Mouse (Mus musculus): ENCODE data around the gene Coq8a. TPM values are rescaled to one million over a fixed set of nuclear protein-coding genes. Genes with fewer than 3 reads are reported as not detected.
A peak's percentile ranks its signal among the peaks of the same experiment; 100 is the strongest.

The Coq8a gene
- polyA plus RNA-seq, 1 experiment from 2014 or later: 13.3 TPM

GRCm38 (mm10) chr1:180210781-180211271 lies 11.4 kb upstream of the Coq8a start:
- H3K36me3 ChIP-seq (ENCODE audit: control insufficient read depth, insufficient read depth, low read length): no peaks in the 10 kb centered on the region
- H3K4me3 ChIP-seq (ENCODE audit: low read depth, low read length): no peak overlapping the region
- no peak for ATAC-seq (ENCODE audit: insufficient number of reproducible peaks, insufficient read depth, low FRiP score, low read depth)
- H3K27ac ChIP-seq (ENCODE audit: low read length): no peak overlapping the region
- no peaks in the 10 kb centered on the region for H3K9me3 ChIP-seq (ENCODE audit: control insufficient read depth, low read depth, low read length)
- no peaks in the 10 kb centered on the region for H3K4me1 ChIP-seq (ENCODE audit: control insufficient read depth, insufficient read depth, low read length)
- 76% methylated on average over 9 of the region's 9 CpGs for WGBS
- no peak overlapping the region for H3K4me2 ChIP-seq (replicated peaks; ENCODE audit: low read depth, low read length)
- no peaks in the 10 kb centered on the region for H3K27me3 ChIP-seq (ENCODE audit: control insufficient read depth, insufficient read depth, low read length)
- no peak overlapping the region for H3K9ac ChIP-seq (replicated peaks; ENCODE audit: low read depth, low read length)

- no peaks in the 10 kb centered on the region for H3K4me1 ChIP-seq (ENCODE audit: control insufficient read depth, insufficient read depth, low read length)
- no peak for ATAC-seq (ENCODE audit: insufficient number of reproducible peaks, insufficient read depth, low FRiP score, low read depth)
- H3K9ac ChIP-seq (replicated peaks; ENCODE audit: low read depth, low read length): no peak overlapping the region
- no peak overlapping the region for H3K4me2 ChIP-seq (replicated peaks; ENCODE audit: low read depth, low read length)
- H3K27ac ChIP-seq (ENCODE audit: low read length): no peak overlapping the region
- no peaks in the 10 kb centered on the region for H3K36me3 ChIP-seq (ENCODE audit: control insufficient read depth, insufficient read depth, low read length)
- no peaks in the 10 kb centered on the region for H3K27me3 ChIP-seq (ENCODE audit: control insufficient read depth, insufficient read depth, low read length)
- no peaks in the 10 kb centered on the region for H3K9me3 ChIP-seq (ENCODE audit: control insufficient read depth, low read depth, low read length)
- H3K4me3 ChIP-seq (ENCODE audit: low read depth, low read length): no peak overlapping the region
- WGBS: 74% methylated on average over 4 of the region's 4 CpGs
Measured at GRCm38 (mm10) chr1:180210031-180210432, 10.6 kb upstream of the Coq8a start.

- Histone ChIP-seq H3K27ac (ENCODE audit: low read length) (no peak overlapping the region), H3K27me3 (ENCODE audit: control insufficient read depth, insufficient read depth, low read length) (no peaks in the 10 kb centered on the region), H3K4me2 (replicated peaks; ENCODE audit: low read depth, low read length) (no peak overlapping the region), H3K9ac (replicated peaks; ENCODE audit: low read depth, low read length) (no peak overlapping the region), H3K4me3 (ENCODE audit: low read depth, low read length) (no peak overlapping the region), H3K9me3 (ENCODE audit: control insufficient read depth, low read depth, low read length) (0 out of 2 replicates have a peak, but pooled peaks cover 3% of the 10 kb centered on the region), H3K36me3 (ENCODE audit: control insufficient read depth, insufficient read depth, low read length) (no peaks in the 10 kb centered on the region), H3K4me1 (ENCODE audit: control insufficient read depth, insufficient read depth, low read length) (no peaks in the 10 kb centered on the region)
- WGBS: 87% methylated on average over 3 of the region's 3 CpGs
- ATAC-seq (ENCODE audit: insufficient number of reproducible peaks, insufficient read depth, low FRiP score, low read depth): no peak
Measured at GRCm38 (mm10) chr1:180208370-180208769, 9.0 kb upstream of the Coq8a start.

GRCm38 (mm10) chr1:180200722-180201121 lies 1.3 kb upstream of the Coq8a start:
- no peaks in the 10 kb centered on the region for H3K27me3 ChIP-seq (ENCODE audit: control insufficient read depth, insufficient read depth, low read length)
- H3K4me3 ChIP-seq (ENCODE audit: low read depth, low read length): no peak overlapping the region
- no peaks in the 10 kb centered on the region for H3K36me3 ChIP-seq (ENCODE audit: control insufficient read depth, insufficient read depth, low read length)
- 0 out of 2 replicates have a peak, but pooled peaks cover 3% of the 10 kb centered on the region for H3K9me3 ChIP-seq (ENCODE audit: control insufficient read depth, low read depth, low read length)
- no peak overlapping the region for H3K9ac ChIP-seq (replicated peaks; ENCODE audit: low read depth, low read length)
- H3K4me2 ChIP-seq (replicated peaks; ENCODE audit: low read depth, low read length): no peak overlapping the region
- H3K27ac ChIP-seq (ENCODE audit: low read length): no peak overlapping the region
- 51% methylated on average over 5 of the region's 5 CpGs for WGBS
- no peak for ATAC-seq (ENCODE audit: insufficient number of reproducible peaks, insufficient read depth, low FRiP score, low read depth)
- H3K4me1 ChIP-seq (ENCODE audit: control insufficient read depth, insufficient read depth, low read length): no peaks in the 10 kb centered on the region

- Histone ChIP-seq H3K36me3 (ENCODE audit: control insufficient read depth, insufficient read depth, low read length) (no peaks in the 10 kb centered on the region), H3K4me3 (ENCODE audit: low read depth, low read length) (no peak overlapping the region), H3K4me1 (ENCODE audit: control insufficient read depth, insufficient read depth, low read length) (0 out of 2 replicates have a peak, but pooled peaks cover under 1% of the 10 kb centered on the region), H3K27ac (ENCODE audit: low read length) (no peak overlapping the region), H3K9me3 (ENCODE audit: control insufficient read depth, low read depth, low read length) (0 out of 2 replicates have a peak, but pooled peaks cover 3% of the 10 kb centered on the region), H3K4me2 (replicated peaks; ENCODE audit: low read depth, low read length) (no peak overlapping the region), H3K9ac (replicated peaks; ENCODE audit: low read depth, low read length) (no peak overlapping the region), H3K27me3 (ENCODE audit: control insufficient read depth, insufficient read depth, low read length) (no peaks in the 10 kb centered on the region)
- 59% methylated on average over 4 of the region's 4 CpGs for WGBS
- no peak for ATAC-seq (ENCODE audit: insufficient number of reproducible peaks, insufficient read depth, low FRiP score, low read depth)
Measured at GRCm38 (mm10) chr1:180199715-180200050, 281 bp upstream of the Coq8a start.

- WGBS: 59% methylated on average over 3 of the region's 3 CpGs
- H3K36me3 ChIP-seq (ENCODE audit: control insufficient read depth, insufficient read depth, low read length): no peaks in the 10 kb centered on the region
- ATAC-seq (ENCODE audit: insufficient number of reproducible peaks, insufficient read depth, low FRiP score, low read depth): no peak
- H3K9me3 ChIP-seq (ENCODE audit: control insufficient read depth, low read depth, low read length): no peaks in the 10 kb centered on the region
- no peak overlapping the region for H3K27ac ChIP-seq (ENCODE audit: low read length)
- H3K9ac ChIP-seq (replicated peaks; ENCODE audit: low read depth, low read length): no peak overlapping the region
- 0 out of 2 replicates have a peak, but pooled peaks cover 2% of the 10 kb centered on the region for H3K4me1 ChIP-seq (ENCODE audit: control insufficient read depth, insufficient read depth, low read length)
- no peak overlapping the region for H3K4me3 ChIP-seq (ENCODE audit: low read depth, low read length)
- no peak overlapping the region for H3K4me2 ChIP-seq (replicated peaks; ENCODE audit: low read depth, low read length)
- no peaks in the 10 kb centered on the region for H3K27me3 ChIP-seq (ENCODE audit: control insufficient read depth, insufficient read depth, low read length)
Measured at GRCm38 (mm10) chr1:180197956-180198355, 1.4 kb downstream of the Coq8a start.

- no peak for ATAC-seq (ENCODE audit: insufficient number of reproducible peaks, insufficient read depth, low FRiP score, low read depth)
- no peaks in the 10 kb centered on the region for H3K27me3 ChIP-seq (ENCODE audit: control insufficient read depth, insufficient read depth, low read length)
- H3K9me3 ChIP-seq (ENCODE audit: control insufficient read depth, low read depth, low read length): no peaks in the 10 kb centered on the region
- no peak overlapping the region for H3K27ac ChIP-seq (ENCODE audit: low read length)
- no peaks in the 10 kb centered on the region for H3K36me3 ChIP-seq (ENCODE audit: control insufficient read depth, insufficient read depth, low read length)
- H3K4me2 ChIP-seq (replicated peaks; ENCODE audit: low read depth, low read length): peak overlapping the region; percentile 53
- 90% methylated on average over 9 of the region's 9 CpGs for WGBS
- no peak overlapping the region for H3K9ac ChIP-seq (replicated peaks; ENCODE audit: low read depth, low read length)
- peak overlapping the region; percentile 64; the same call in 1 of the 2 replicates for H3K4me3 ChIP-seq (ENCODE audit: low read depth, low read length)
- 0 out of 2 replicates have a peak, but pooled peaks cover 2% of the 10 kb centered on the region for H3K4me1 ChIP-seq (ENCODE audit: control insufficient read depth, insufficient read depth, low read length)
Measured at GRCm38 (mm10) chr1:180196508-180196907, 2.9 kb downstream of the Coq8a start.

- Histone ChIP-seq H3K4me3 (ENCODE audit: low read depth, low read length) (peak overlapping the region; percentile 64), H3K9me3 (ENCODE audit: control insufficient read depth, low read depth, low read length) (no peaks in the 10 kb centered on the region), H3K4me2 (replicated peaks; ENCODE audit: low read depth, low read length) (peak overlapping the region; percentile 91), H3K9ac (replicated peaks; ENCODE audit: low read depth, low read length) (peak overlapping the region; percentile 25; the same call in 1 of the 2 replicates), H3K27ac (ENCODE audit: low read length) (no peak overlapping the region), H3K36me3 (ENCODE audit: control insufficient read depth, insufficient read depth, low read length) (no peaks in the 10 kb centered on the region), H3K4me1 (ENCODE audit: control insufficient read depth, insufficient read depth, low read length) (0 out of 2 replicates have a peak, but pooled peaks cover 2% of the 10 kb centered on the region), H3K27me3 (ENCODE audit: control insufficient read depth, insufficient read depth, low read length) (no peaks in the 10 kb centered on the region)
- peak; percentile 100 for ATAC-seq (ENCODE audit: insufficient number of reproducible peaks, insufficient read depth, low FRiP score, low read depth)
- WGBS: under 1% methylated on average over 57 of the region's 57 CpGs
Measured at GRCm38 (mm10) chr1:180195703-180196381, 3.6 kb downstream of the Coq8a start.
